Mouse (Mus musculus) urinary bladder, postnatal 4 days (tissue): ENCODE data around the gene Tmem59l.

Experiments used
- DNase-seq, 2 experiments: peaks; one replicate each; pipeline ENCODE4 v3.0.0; 2021 to 2022; ENCODE audit warnings: low spot score in 2 of 2

The Tmem59l gene

GRCm38 (mm10) chr8:70461765-70462515, 25.2 kb downstream of the Tmem59l start:
- DNase-seq, result no peak

- DNase-seq, result no peak
Measured at GRCm38 (mm10) chr8:70460606-70461005, 26.6 kb downstream of the Tmem59l start.

GRCm38 (mm10) chr8:70460199-70460598, 27.0 kb downstream of the Tmem59l start:
- DNase-seq, result no peak

GRCm38 (mm10) chr8:70459636-70460035, 27.5 kb downstream of the Tmem59l start:
- DNase-seq, result no peak

- no peak for DNase-seq
Measured at GRCm38 (mm10) chr8:70458462-70458861, 28.7 kb downstream of the Tmem59l start.

- DNase-seq, result no peak
Measured at GRCm38 (mm10) chr8:70457882-70458281, 29.3 kb downstream of the Tmem59l start.

- DNase-seq, result no peak
Measured at GRCm38 (mm10) chr8:70456996-70457395, 30.2 kb downstream of the Tmem59l start.

GRCm38 (mm10) chr8:70453852-70454251, 33.3 kb downstream of the Tmem59l start:
- no peak for DNase-seq

- DNase-seq, result no peak
Measured at GRCm38 (mm10) chr8:70452196-70452966, 34.8 kb downstream of the Tmem59l start.

- no peak for DNase-seq
Measured at GRCm38 (mm10) chr8:70447639-70448420, 39.3 kb downstream of the Tmem59l start.

- DNase-seq, result no peak
Measured at GRCm38 (mm10) chr8:70445988-70446387, 41.2 kb downstream of the Tmem59l start.

- DNase-seq, result no peak
Measured at GRCm38 (mm10) chr8:70443326-70443725, 43.8 kb downstream of the Tmem59l start.

GRCm38 (mm10) chr8:70441565-70441964, 45.6 kb downstream of the Tmem59l start:
- no peak for DNase-seq

GRCm38 (mm10) chr8:70440246-70440645, 46.9 kb downstream of the Tmem59l start:
- no peak for DNase-seq

- DNase-seq, result no peak
Measured at GRCm38 (mm10) chr8:70439848-70440179, 47.3 kb downstream of the Tmem59l start.

- DNase-seq, result peak; percentile 97
Measured at GRCm38 (mm10) chr8:70439055-70439847, 47.9 kb downstream of the Tmem59l start, which contains the start of gene Crtc1. Crtc1 (minus strand) TSS chr8:70439579.

- DNase-seq, result no peak
Measured at GRCm38 (mm10) chr8:70438423-70438822, 48.7 kb downstream of the Tmem59l start.

- DNase-seq, result no peak
Measured at GRCm38 (mm10) chr8:70435156-70435555, 52.0 kb downstream of the Tmem59l start.
